Comparison of ENCODE assay signal across 15 mouse cellular contexts in genomic region chr12:3316937-3317336, GRCm38 (mm10).
"Had no signal": no experiment of that assay in that cellular context is flagged by ENCODE, and none has a peak within 500 bp of the region (broad histone marks: within the 10 kb centered on the region; RNA-seq: fewer than 3 reads in every experiment).

No protein-coding gene starts in this region.

- DNase-seq: kidney, adult 11 months; kidney, adult 8-10 months; liver, embryonic 13.5 days; lung, embryonic 14.5 days; retina, postnatal 1 day; right cerebral cortex, postnatal 25 days; spleen, adult 18-20 months; thymus, adult 18-20 months; thymus, postnatal 36 days had no signal

- H3K9me3 ChIP-seq: kidney, embryonic 15.5 days; liver, embryonic 13.5 days; midbrain, embryonic 12.5 days; midbrain, embryonic 15.5 days; neural tube, embryonic 13.5 days; stomach, embryonic 15.5 days had no signal

- H3K4me1 ChIP-seq: liver, embryonic 13.5 days; midbrain, embryonic 12.5 days; midbrain, embryonic 15.5 days; neural tube, embryonic 13.5 days; stomach, embryonic 15.5 days had no signal

- H3K4me2 ChIP-seq: kidney, embryonic 15.5 days; liver, embryonic 13.5 days; lung, embryonic 14.5 days; midbrain, embryonic 12.5 days; midbrain, embryonic 15.5 days; neural tube, embryonic 13.5 days; stomach, embryonic 15.5 days had no signal

- H3K27ac ChIP-seq: kidney, embryonic 15.5 days; liver, embryonic 13.5 days; macrophage; midbrain, embryonic 12.5 days; midbrain, embryonic 15.5 days; neural tube, embryonic 13.5 days; stomach, embryonic 15.5 days had no signal

- H3K9ac ChIP-seq: kidney, embryonic 15.5 days; liver, embryonic 13.5 days; lung, embryonic 14.5 days; midbrain, embryonic 12.5 days; midbrain, embryonic 15.5 days; neural tube, embryonic 13.5 days; stomach, embryonic 15.5 days had no signal

- H3K4me3 ChIP-seq: kidney, embryonic 15.5 days; liver, embryonic 13.5 days; midbrain, embryonic 12.5 days; midbrain, embryonic 15.5 days; neural tube, embryonic 13.5 days; stomach, embryonic 15.5 days had no signal

- ATAC-seq: midbrain, embryonic 15.5 days had no signal

- H3K27me3 ChIP-seq: kidney, embryonic 15.5 days; liver, embryonic 13.5 days; midbrain, embryonic 12.5 days; midbrain, embryonic 15.5 days; neural tube, embryonic 13.5 days; stomach, embryonic 15.5 days had no signal

- H3K36me3 ChIP-seq: kidney, embryonic 15.5 days; liver, embryonic 13.5 days; midbrain, embryonic 12.5 days; midbrain, embryonic 15.5 days; neural tube, embryonic 13.5 days; stomach, embryonic 15.5 days had no signal
